Mouse (Mus musculus): Measurements from ENCODE around the gene Tmf1. TPM values are rescaled to one million over a fixed set of nuclear protein-coding genes. Genes with fewer than 3 reads are reported as not detected.

Gene Tmf1
- polyA plus RNA-seq, 1 experiment from 2014 or later = 44.5 TPM

GRCm38 (mm10) chr6:97175716-97176115 is 3.2 kb downstream of the Tmf1 start:
- peaks cover 33% of the 10 kb centered on the region for H3K36me3 ChIP-seq
- H3K4me1 ChIP-seq (replicated peaks) = peaks cover 24% of the 10 kb centered on the region
- no peak overlapping the region for H3K4me3 ChIP-seq
- no peaks in the 10 kb centered on the region for H3K27me3 ChIP-seq
- no peak overlapping the region for H3K4me2 ChIP-seq
- ATAC-seq (ENCODE audit: low FRiP score) = no peak
- 80% methylated on average over 11 of the region's 11 CpGs for WGBS
- H3K9me3 ChIP-seq = no peaks in the 10 kb centered on the region
- H3K9ac ChIP-seq = no peak overlapping the region
- H3K27ac ChIP-seq = no peak overlapping the region

- no peak for ATAC-seq (ENCODE audit: low FRiP score)
- no peaks in the 10 kb centered on the region for H3K27me3 ChIP-seq
- no peak overlapping the region for H3K4me2 ChIP-seq
- no peak overlapping the region for H3K9ac ChIP-seq
- peaks cover 3% of the 10 kb centered on the region for H3K36me3 ChIP-seq
- peaks cover 25% of the 10 kb centered on the region for H3K4me1 ChIP-seq (replicated peaks)
- 82% methylated on average over 6 of the region's 6 CpGs for WGBS
- H3K4me3 ChIP-seq = no peak overlapping the region
- H3K27ac ChIP-seq = no peak overlapping the region
- no peaks in the 10 kb centered on the region for H3K9me3 ChIP-seq
Observed at GRCm38 (mm10) chr6:97150156-97150555, 28.8 kb downstream of the Tmf1 start.

GRCm38 (mm10) chr6:97149721-97150120 is 29.2 kb downstream of the Tmf1 start:
- no peak for ATAC-seq (ENCODE audit: low FRiP score)
- WGBS = 90% methylated on average over 2 of the region's 2 CpGs
- H3K4me1 ChIP-seq (replicated peaks) = peaks cover 25% of the 10 kb centered on the region
- no peaks in the 10 kb centered on the region for H3K9me3 ChIP-seq
- H3K4me3 ChIP-seq = no peak overlapping the region
- peaks cover 3% of the 10 kb centered on the region for H3K36me3 ChIP-seq
- no peak overlapping the region for H3K9ac ChIP-seq
- H3K27ac ChIP-seq = no peak overlapping the region
- no peaks in the 10 kb centered on the region for H3K27me3 ChIP-seq
- no peak overlapping the region for H3K4me2 ChIP-seq

- H3K36me3 ChIP-seq = peaks cover 3% of the 10 kb centered on the region
- H3K4me3 ChIP-seq = peak within 1 kb of the TSS; percentile 67
- H3K4me1 ChIP-seq (replicated peaks) = peaks cover 30% of the 10 kb centered on the region
- H3K27ac ChIP-seq = peak within 1 kb of the TSS; percentile 91
- H3K9me3 ChIP-seq = no peaks in the 10 kb centered on the region
- H3K27me3 ChIP-seq = no peaks in the 10 kb centered on the region
- peak within 1 kb of the TSS; percentile 90 for H3K9ac ChIP-seq
- under 1% methylated on average over 54 of the region's 56 CpGs for WGBS
- ATAC-seq (ENCODE audit: low FRiP score) = peak; percentile 84
- peak within 1 kb of the TSS; percentile 96 for H3K4me2 ChIP-seq
Observed at GRCm38 (mm10) chr6:97148383-97149251, 30.3 kb downstream of the Tmf1 start, which contains the start of gene Eogt. TSS of gene Eogt (minus strand) at chr6:97149182.

GRCm38 (mm10) chr6:97147755-97148382 is 31.1 kb downstream of the Tmf1 start:
- no peaks in the 10 kb centered on the region for H3K27me3 ChIP-seq
- peaks cover 30% of the 10 kb centered on the region for H3K4me1 ChIP-seq (replicated peaks)
- H3K4me2 ChIP-seq = peak overlapping the region; percentile 96
- peak overlapping the region; percentile 91 for H3K27ac ChIP-seq
- peaks cover 3% of the 10 kb centered on the region for H3K36me3 ChIP-seq
- no peaks in the 10 kb centered on the region for H3K9me3 ChIP-seq
- peak overlapping the region; percentile 90 for H3K9ac ChIP-seq
- H3K4me3 ChIP-seq = peak overlapping the region; percentile 67
- 21% methylated on average over 18 of the region's 18 CpGs for WGBS
- peak; percentile 65 for ATAC-seq (ENCODE audit: low FRiP score)

- Histone ChIP-seq H3K9me3 (no peaks in the 10 kb centered on the region), H3K27me3 (no peaks in the 10 kb centered on the region), H3K27ac (no peak overlapping the region), H3K4me3 (no peak overlapping the region), H3K4me1 (replicated peaks) (peaks cover 30% of the 10 kb centered on the region), H3K36me3 (peaks cover under 1% of the 10 kb centered on the region; the same call in 1 of the 2 replicates), H3K4me2 (no peak overlapping the region), H3K9ac (no peak overlapping the region)
- no peak for ATAC-seq (ENCODE audit: low FRiP score)
- WGBS = 88% methylated on average over 7 of the region's 7 CpGs
Observed at GRCm38 (mm10) chr6:97145156-97145555, 33.8 kb downstream of the Tmf1 start.

GRCm38 (mm10) chr6:97144359-97144758 is 34.6 kb downstream of the Tmf1 start:
- H3K27me3 ChIP-seq = no peaks in the 10 kb centered on the region
- H3K4me2 ChIP-seq = no peak overlapping the region
- ATAC-seq (ENCODE audit: low FRiP score) = no peak
- peaks cover 28% of the 10 kb centered on the region for H3K4me1 ChIP-seq (replicated peaks)
- H3K4me3 ChIP-seq = no peak overlapping the region
- WGBS = 35% methylated on average over 7 of the region's 7 CpGs
- no peaks in the 10 kb centered on the region for H3K9me3 ChIP-seq
- no peak overlapping the region for H3K27ac ChIP-seq
- H3K36me3 ChIP-seq = peaks cover 8% of the 10 kb centered on the region
- H3K9ac ChIP-seq = no peak overlapping the region

- no peaks in the 10 kb centered on the region for H3K9me3 ChIP-seq
- H3K4me1 ChIP-seq (replicated peaks) = peaks cover 10% of the 10 kb centered on the region
- 91% methylated on average over 8 of the region's 8 CpGs for WGBS
- no peak overlapping the region for H3K4me3 ChIP-seq
- H3K27ac ChIP-seq = no peak overlapping the region
- H3K4me2 ChIP-seq = no peak overlapping the region
- H3K36me3 ChIP-seq = peaks cover 9% of the 10 kb centered on the region
- no peaks in the 10 kb centered on the region for H3K27me3 ChIP-seq
- ATAC-seq (ENCODE audit: low FRiP score) = no peak
- H3K9ac ChIP-seq = no peak overlapping the region
Observed at GRCm38 (mm10) chr6:97142611-97143010, 36.3 kb downstream of the Tmf1 start.

- no peaks in the 10 kb centered on the region for H3K9me3 ChIP-seq
- ATAC-seq (ENCODE audit: low FRiP score) = no peak
- H3K36me3 ChIP-seq = peaks cover 9% of the 10 kb centered on the region
- no peak overlapping the region for H3K4me2 ChIP-seq
- H3K9ac ChIP-seq = no peak overlapping the region
- WGBS = 80% methylated on average over 7 of the region's 7 CpGs
- no peak overlapping the region for H3K27ac ChIP-seq
- 0 out of 2 replicates have a peak, but pooled peaks cover 5% of the 10 kb centered on the region for H3K4me1 ChIP-seq (replicated peaks)
- no peak overlapping the region for H3K4me3 ChIP-seq
- no peaks in the 10 kb centered on the region for H3K27me3 ChIP-seq
Observed at GRCm38 (mm10) chr6:97141811-97142210, 37.1 kb downstream of the Tmf1 start.

GRCm38 (mm10) chr6:97132707-97133303 is 46.1 kb downstream of the Tmf1 start:
- Histone ChIP-seq H3K36me3 (peaks cover 15% of the 10 kb centered on the region), H3K4me2 (no peak overlapping the region), H3K4me3 (no peak overlapping the region), H3K9me3 (no peaks in the 10 kb centered on the region), H3K27me3 (no peaks in the 10 kb centered on the region), H3K4me1 (replicated peaks) (0 out of 2 replicates have a peak, but pooled peaks cover 5% of the 10 kb centered on the region), H3K9ac (no peak overlapping the region), H3K27ac (no peak overlapping the region)
- WGBS = 66% methylated on average over 5 of the region's 5 CpGs
- ATAC-seq (ENCODE audit: low FRiP score) = no peak

- Histone ChIP-seq H3K9ac (no peak overlapping the region), H3K36me3 (peaks cover 15% of the 10 kb centered on the region), H3K4me2 (no peak overlapping the region), H3K9me3 (no peaks in the 10 kb centered on the region), H3K4me1 (replicated peaks) (0 out of 2 replicates have a peak, but pooled peaks cover 5% of the 10 kb centered on the region), H3K4me3 (no peak overlapping the region), H3K27ac (no peak overlapping the region), H3K27me3 (no peaks in the 10 kb centered on the region)
- 60% methylated on average over 4 of the region's 4 CpGs for WGBS
- no peak for ATAC-seq (ENCODE audit: low FRiP score)
Observed at GRCm38 (mm10) chr6:97131808-97132207, 47.1 kb downstream of the Tmf1 start.

- no peak overlapping the region for H3K9ac ChIP-seq
- no peaks in the 10 kb centered on the region for H3K27me3 ChIP-seq
- no peaks in the 10 kb centered on the region for H3K9me3 ChIP-seq
- no peak overlapping the region for H3K27ac ChIP-seq
- H3K4me1 ChIP-seq (replicated peaks) = 0 out of 2 replicates have a peak, but pooled peaks cover 5% of the 10 kb centered on the region
- H3K36me3 ChIP-seq = peaks cover 15% of the 10 kb centered on the region
- no peak overlapping the region for H3K4me2 ChIP-seq
- no peak overlapping the region for H3K4me3 ChIP-seq
- WGBS = 72% methylated on average over 5 of the region's 5 CpGs
- no peak for ATAC-seq (ENCODE audit: low FRiP score)
Observed at GRCm38 (mm10) chr6:97130979-97131378, 47.9 kb downstream of the Tmf1 start.

Data from hindbrain, embryonic 13.5 days (tissue).